Mouse (Mus musculus): ENCODE data around the gene Catsperz. TPM values are rescaled to one million over a fixed set of nuclear protein-coding genes. Genes with fewer than 3 reads are reported as not detected.

Gene Catsperz
- total RNA-seq, 2 experiments from 2014 or later: not detected

GRCm38 (mm10) chr19:6872701-6873100 is 52.5 kb downstream of the Catsperz start:
- no peak for ATAC-seq (replicated peaks; ENCODE audit: low FRiP score, poor library complexity, severe bottlenecking)

Other genes with a start within 250 kb of the Catsperz start
- gene Rps6ka4, start 84.7 kb downstream of the Catsperz start, total RNA-seq (2015; ENCODE audit: low replicate concordance): 0.72 TPM in 1 of 2 replicates, not detected in the other
- 1.2 and 1.5 TPM in 2 replicates for gene Rps6ka4, start 84.7 kb downstream of the Catsperz start, total RNA-seq (2017; ENCODE audit: low replicate concordance)
- 4.2 and 9.4 TPM in 2 replicates for gene Ccdc88b, start 67.2 kb downstream of the Catsperz start, total RNA-seq (2015; ENCODE audit: low replicate concordance)
- 6.4 and 12.1 TPM in 2 replicates for gene Ccdc88b, start 67.2 kb downstream of the Catsperz start, total RNA-seq (2017; ENCODE audit: low replicate concordance)
- gene Trmt112, start 15.7 kb downstream of the Catsperz start, total RNA-seq (2015; ENCODE audit: low replicate concordance): 30.6 and 44.0 TPM in 2 replicates
- 20.2 and 33.6 TPM in 2 replicates for gene Trmt112, start 15.7 kb downstream of the Catsperz start, total RNA-seq (2017; ENCODE audit: low replicate concordance)
- gene Prdx5, start 15.3 kb downstream of the Catsperz start, total RNA-seq (2015; ENCODE audit: low replicate concordance): 130 and 145 TPM in 2 replicates
- 101 and 126 TPM in 2 replicates for gene Prdx5, start 15.3 kb downstream of the Catsperz start, total RNA-seq (2017; ENCODE audit: low replicate concordance)
- gene Esrra, start 3.6 kb downstream of the Catsperz start, total RNA-seq (2015; ENCODE audit: low replicate concordance): 2.9 and 3.4 TPM in 2 replicates
- 0.61 and 2.7 TPM in 2 replicates for gene Esrra, start 3.6 kb downstream of the Catsperz start, total RNA-seq (2017; ENCODE audit: low replicate concordance)
- not detected in 2 replicates for gene Kcnk4, start 9.1 kb upstream of the Catsperz start, total RNA-seq (2015; ENCODE audit: low replicate concordance)
- not detected in 2 replicates for gene Kcnk4, start 9.1 kb upstream of the Catsperz start, total RNA-seq (2017; ENCODE audit: low replicate concordance)
- 2.9 and 5.0 TPM in 2 replicates for gene Bad, start 16.5 kb upstream of the Catsperz start, total RNA-seq (2015; ENCODE audit: low replicate concordance)
- gene Bad, start 16.5 kb upstream of the Catsperz start, total RNA-seq (2017; ENCODE audit: low replicate concordance): 6.3 and 10.9 TPM in 2 replicates
- gene Gpr137, start 17.1 kb upstream of the Catsperz start, total RNA-seq (2015; ENCODE audit: low replicate concordance): 2.9 TPM in 2 replicates
- 2.8 TPM in 1 of 2 replicates, not detected in the other for gene Gpr137, start 17.1 kb upstream of the Catsperz start, total RNA-seq (2017; ENCODE audit: low replicate concordance)
- 31.0 and 59.1 TPM in 2 replicates for gene Ppp1r14b, start 49.6 kb upstream of the Catsperz start, total RNA-seq (2015; ENCODE audit: low replicate concordance)
- gene Ppp1r14b, start 49.6 kb upstream of the Catsperz start, total RNA-seq (2017; ENCODE audit: low replicate concordance): 0.91 and 10.4 TPM in 2 replicates
- 1.4 and 1.7 TPM in 2 replicates for gene Plcb3, start 51.1 kb upstream of the Catsperz start, total RNA-seq (2015; ENCODE audit: low replicate concordance)
- gene Plcb3, start 51.1 kb upstream of the Catsperz start, total RNA-seq (2017; ENCODE audit: low replicate concordance): 0.68 and 1.8 TPM in 2 replicates
- 38.1 and 93.3 TPM in 2 replicates for gene Fkbp2, start 55.1 kb upstream of the Catsperz start, total RNA-seq (2015; ENCODE audit: low replicate concordance)
- 31.0 and 34.9 TPM in 2 replicates for gene Fkbp2, start 55.1 kb upstream of the Catsperz start, total RNA-seq (2017; ENCODE audit: low replicate concordance)
- 13.7 and 22.2 TPM in 2 replicates for gene Vegfb, start 62.3 kb upstream of the Catsperz start, total RNA-seq (2015; ENCODE audit: low replicate concordance)
- gene Vegfb, start 62.3 kb upstream of the Catsperz start, total RNA-seq (2017; ENCODE audit: low replicate concordance): 0.98 and 4.1 TPM in 2 replicates
- gene Dnajc4, start 67.2 kb upstream of the Catsperz start, total RNA-seq (2015; ENCODE audit: low replicate concordance): 11.5 TPM in 1 of 2 replicates, not detected in the other
- gene Dnajc4, start 67.2 kb upstream of the Catsperz start, total RNA-seq (2017; ENCODE audit: low replicate concordance): 2.2 and 2.6 TPM in 2 replicates
- 4.2 and 10.1 TPM in 2 replicates for gene Nudt22, start 70.7 kb upstream of the Catsperz start, total RNA-seq (2015; ENCODE audit: low replicate concordance)
- gene Nudt22, start 70.7 kb upstream of the Catsperz start, total RNA-seq (2017; ENCODE audit: low replicate concordance): 0.26 and 3.9 TPM in 2 replicates
- gene Trpt1, start 70.8 kb upstream of the Catsperz start, total RNA-seq (2015; ENCODE audit: low replicate concordance): not detected in 2 replicates
- not detected in 2 replicates for gene Trpt1, start 70.8 kb upstream of the Catsperz start, total RNA-seq (2017; ENCODE audit: low replicate concordance)
- 30.6 and 38.6 TPM in 2 replicates for gene Fermt3, start 94.1 kb upstream of the Catsperz start, total RNA-seq (2015; ENCODE audit: low replicate concordance)
- gene Fermt3, start 94.1 kb upstream of the Catsperz start, total RNA-seq (2017; ENCODE audit: low replicate concordance): 63.9 and 69.1 TPM in 2 replicates
- 59.5 and 78.6 TPM in 2 replicates for gene Stip1, start 114.6 kb upstream of the Catsperz start, total RNA-seq (2015; ENCODE audit: low replicate concordance)
- 48.1 and 60.8 TPM in 2 replicates for gene Stip1, start 114.6 kb upstream of the Catsperz start, total RNA-seq (2017; ENCODE audit: low replicate concordance)
- not detected in 2 replicates for gene Macrod1, start 131.4 kb upstream of the Catsperz start, total RNA-seq (2015; ENCODE audit: low replicate concordance)
- 0.53 and 1.2 TPM in 2 replicates for gene Macrod1, start 131.4 kb upstream of the Catsperz start, total RNA-seq (2017; ENCODE audit: low replicate concordance)
- gene Flrt1, start 180.3 kb upstream of the Catsperz start, total RNA-seq (2015; ENCODE audit: low replicate concordance): not detected in 2 replicates
- not detected in 2 replicates for gene Flrt1, start 180.3 kb upstream of the Catsperz start, total RNA-seq (2017; ENCODE audit: low replicate concordance)